Mouse (Mus musculus): ENCODE data around the gene Ubqln1. TPM values are rescaled to one million over a fixed set of nuclear protein-coding genes. Genes with fewer than 3 reads are reported as not detected.
A peak's percentile ranks its signal among the peaks of the same experiment; 100 is the strongest.

Ubqln1 gene
- polyA plus RNA-seq, 1 experiment from 2014 or later: 71.6 TPM

DNA sequence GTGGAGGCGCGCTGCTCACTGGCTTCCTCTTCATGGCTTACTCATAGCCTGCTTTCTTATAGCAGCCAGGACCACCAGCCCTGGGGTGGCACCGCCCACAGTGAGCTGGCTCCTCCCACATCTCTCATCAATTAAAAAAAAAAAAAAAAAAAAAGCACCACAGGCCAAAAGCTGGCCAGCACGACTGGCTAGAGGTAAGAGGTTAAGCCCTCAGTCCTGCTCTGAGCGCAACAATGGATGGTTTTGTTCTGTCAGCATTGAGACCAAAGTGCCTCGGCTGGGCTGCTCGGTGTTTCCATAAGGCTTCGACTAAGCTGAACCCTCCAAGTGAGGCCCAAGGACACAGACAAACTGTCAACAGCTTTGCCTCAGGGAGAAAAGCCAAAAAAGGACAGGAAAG is 10.2 kb upstream of the Ubqln1 start:
- H3K36me3 ChIP-seq (ENCODE audit: control insufficient read depth, insufficient read depth, low read length): no peaks in the 10 kb centered on the region
- WGBS (ENCODE audit: insufficient replicate concordance): 73% methylated on average over 8 of the region's 8 CpGs
- H3K27me3 ChIP-seq (ENCODE audit: control insufficient read depth, insufficient read depth, low read length): no peaks in the 10 kb centered on the region
- no peak for ATAC-seq (replicated peaks; ENCODE audit: insufficient number of reproducible peaks, low FRiP score, low TSS enrichment)
- H3K4me2 ChIP-seq: no peak overlapping the region
- H3K9ac ChIP-seq (ENCODE audit: low read depth, low read length): no peak overlapping the region
- no peak overlapping the region for H3K4me3 ChIP-seq (ENCODE audit: low read depth, low read length)
- H3K9me3 ChIP-seq (replicated peaks; ENCODE audit: control insufficient read depth, low read length): no peaks in the 10 kb centered on the region
- no peak overlapping the region for H3K27ac ChIP-seq (ENCODE audit: low read depth, low read length)
- H3K4me1 ChIP-seq (ENCODE audit: control insufficient read depth, insufficient read depth, low read length): no peaks in the 10 kb centered on the region

DNA sequence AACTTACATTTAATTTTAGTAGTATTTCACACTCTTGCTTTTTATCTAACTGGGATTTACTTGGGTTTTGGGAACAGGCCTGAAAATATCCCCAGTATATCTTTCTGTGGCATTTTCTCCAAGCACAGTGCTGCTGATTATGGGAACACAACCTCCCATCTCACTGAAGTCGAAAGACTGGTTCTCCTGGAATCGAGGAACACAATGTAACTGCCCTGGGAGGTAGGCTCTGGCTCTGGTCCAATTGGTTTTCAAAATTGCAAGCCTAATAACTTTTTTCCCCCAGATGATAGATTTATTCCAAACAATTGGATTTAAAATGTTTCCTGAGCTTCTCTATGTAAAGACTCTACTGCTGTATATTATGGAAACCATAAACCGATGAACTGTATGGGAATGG is 4.8 kb upstream of the Ubqln1 start:
- no peak overlapping the region for H3K4me2 ChIP-seq
- H3K4me1 ChIP-seq (ENCODE audit: control insufficient read depth, insufficient read depth, low read length): peaks cover 6% of the 10 kb centered on the region; the same call in 1 of the 2 replicates
- no peak overlapping the region for H3K9ac ChIP-seq (ENCODE audit: low read depth, low read length)
- H3K9me3 ChIP-seq (replicated peaks; ENCODE audit: control insufficient read depth, low read length): no peaks in the 10 kb centered on the region
- no peaks in the 10 kb centered on the region for H3K27me3 ChIP-seq (ENCODE audit: control insufficient read depth, insufficient read depth, low read length)
- no peak for ATAC-seq (replicated peaks; ENCODE audit: insufficient number of reproducible peaks, low FRiP score, low TSS enrichment)
- H3K36me3 ChIP-seq (ENCODE audit: control insufficient read depth, insufficient read depth, low read length): no peaks in the 10 kb centered on the region
- H3K4me3 ChIP-seq (ENCODE audit: low read depth, low read length): no peak overlapping the region
- no peak overlapping the region for H3K27ac ChIP-seq (ENCODE audit: low read depth, low read length)
- WGBS (ENCODE audit: insufficient replicate concordance): 78% methylated on average over 3 of the region's 3 CpGs

DNA sequence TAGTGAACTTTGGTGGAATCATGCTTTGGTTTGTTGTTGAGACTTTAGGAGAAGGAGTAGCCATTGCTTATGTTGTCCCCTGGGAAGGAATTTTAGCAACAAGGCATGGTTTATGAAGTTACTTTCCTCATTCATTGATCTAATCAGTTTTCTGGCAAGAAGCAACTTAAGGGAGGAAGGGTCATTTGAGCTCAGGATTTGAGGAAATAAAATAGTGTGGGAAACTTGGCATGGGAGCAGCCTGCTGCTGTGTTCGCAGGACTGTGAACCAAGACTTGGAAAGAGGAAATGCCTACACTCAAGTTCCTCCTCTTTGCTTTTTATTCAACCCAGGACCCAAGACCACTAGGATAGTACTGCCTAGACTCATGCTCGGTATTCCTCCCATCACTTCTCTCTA is 2.1 kb upstream of the Ubqln1 start:
- no peaks in the 10 kb centered on the region for H3K9me3 ChIP-seq (replicated peaks; ENCODE audit: control insufficient read depth, low read length)
- no peaks in the 10 kb centered on the region for H3K27me3 ChIP-seq (ENCODE audit: control insufficient read depth, insufficient read depth, low read length)
- no peak overlapping the region for H3K4me2 ChIP-seq
- H3K27ac ChIP-seq (ENCODE audit: low read depth, low read length): no peak overlapping the region
- no peak overlapping the region for H3K9ac ChIP-seq (ENCODE audit: low read depth, low read length)
- WGBS (ENCODE audit: insufficient replicate concordance): 80% methylated on average over 2 of the region's 2 CpGs
- H3K4me3 ChIP-seq (ENCODE audit: low read depth, low read length): no peak overlapping the region
- no peak for ATAC-seq (replicated peaks; ENCODE audit: insufficient number of reproducible peaks, low FRiP score, low TSS enrichment)
- H3K36me3 ChIP-seq (ENCODE audit: control insufficient read depth, insufficient read depth, low read length): no peaks in the 10 kb centered on the region
- peaks cover 21% of the 10 kb centered on the region for H3K4me1 ChIP-seq (ENCODE audit: control insufficient read depth, insufficient read depth, low read length)

DNA sequence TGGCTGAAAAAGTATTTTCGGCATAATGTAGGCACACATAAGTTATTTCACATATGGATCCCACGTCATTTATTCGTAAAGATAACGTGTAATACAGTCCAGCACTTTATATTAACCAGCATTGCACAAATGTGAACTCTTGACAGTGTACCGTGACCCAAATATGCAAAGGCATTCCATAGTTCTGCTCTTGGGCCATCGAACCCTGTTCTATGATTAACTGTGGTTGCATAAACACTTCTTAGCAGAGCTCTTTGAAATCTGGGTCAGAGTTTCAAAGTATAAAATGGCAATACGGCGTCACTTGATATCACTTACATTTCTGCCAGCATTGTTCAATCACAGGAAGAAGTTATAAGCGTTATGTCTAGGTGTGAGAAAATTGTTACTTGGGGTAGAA is 942 bp upstream of the Ubqln1 start:
- H3K4me3 ChIP-seq (ENCODE audit: low read depth, low read length): peak overlapping the region; percentile 100
- no peaks in the 10 kb centered on the region for H3K36me3 ChIP-seq (ENCODE audit: control insufficient read depth, insufficient read depth, low read length)
- H3K27ac ChIP-seq (ENCODE audit: low read depth, low read length): no peak overlapping the region
- 85% methylated on average over 9 of the region's 9 CpGs for WGBS (ENCODE audit: insufficient replicate concordance)
- no peaks in the 10 kb centered on the region for H3K9me3 ChIP-seq (replicated peaks; ENCODE audit: control insufficient read depth, low read length)
- H3K27me3 ChIP-seq (ENCODE audit: control insufficient read depth, insufficient read depth, low read length): no peaks in the 10 kb centered on the region
- peak overlapping the region; percentile 98; the same call in 1 of the 2 replicates for H3K9ac ChIP-seq (ENCODE audit: low read depth, low read length)
- no peak for ATAC-seq (replicated peaks; ENCODE audit: insufficient number of reproducible peaks, low FRiP score, low TSS enrichment)
- peaks cover 21% of the 10 kb centered on the region for H3K4me1 ChIP-seq (ENCODE audit: control insufficient read depth, insufficient read depth, low read length)
- H3K4me2 ChIP-seq: peak overlapping the region; percentile 94

DNA sequence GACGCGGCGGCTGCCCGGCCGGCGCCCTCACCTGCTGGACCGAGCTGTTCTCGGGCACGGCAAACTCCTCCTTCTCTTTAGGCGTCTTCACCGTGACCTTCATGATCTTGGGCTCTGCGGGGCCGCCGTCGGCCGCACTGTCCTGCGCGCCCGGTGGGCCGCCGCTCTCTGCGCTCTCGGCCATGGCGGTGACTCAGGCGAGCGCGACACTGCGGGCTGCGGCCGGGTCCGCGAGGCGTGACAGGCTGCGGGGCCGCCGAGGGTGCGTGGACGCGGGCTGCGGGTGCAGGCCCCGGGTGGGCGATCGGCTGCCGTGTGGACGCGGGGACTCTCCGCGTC is 231 bp downstream of the Ubqln1 start:
- no peaks in the 10 kb centered on the region for H3K27me3 ChIP-seq (ENCODE audit: control insufficient read depth, insufficient read depth, low read length)
- peak overlapping the region; percentile 98 for H3K9ac ChIP-seq (ENCODE audit: low read depth, low read length)
- ATAC-seq (replicated peaks; ENCODE audit: insufficient number of reproducible peaks, low FRiP score, low TSS enrichment): peak; percentile 73; the same call in 1 of the 2 replicates
- peaks cover 21% of the 10 kb centered on the region for H3K4me1 ChIP-seq (ENCODE audit: control insufficient read depth, insufficient read depth, low read length)
- H3K36me3 ChIP-seq (ENCODE audit: control insufficient read depth, insufficient read depth, low read length): no peaks in the 10 kb centered on the region
- peak overlapping the region; percentile 100 for H3K4me3 ChIP-seq (ENCODE audit: low read depth, low read length)
- no peaks in the 10 kb centered on the region for H3K9me3 ChIP-seq (replicated peaks; ENCODE audit: control insufficient read depth, low read length)
- peak overlapping the region; percentile 81 for H3K27ac ChIP-seq (ENCODE audit: low read depth, low read length)
- under 1% methylated on average over 48 of the region's 48 CpGs for WGBS (ENCODE audit: insufficient replicate concordance)
- peak overlapping the region; percentile 94 for H3K4me2 ChIP-seq

DNA sequence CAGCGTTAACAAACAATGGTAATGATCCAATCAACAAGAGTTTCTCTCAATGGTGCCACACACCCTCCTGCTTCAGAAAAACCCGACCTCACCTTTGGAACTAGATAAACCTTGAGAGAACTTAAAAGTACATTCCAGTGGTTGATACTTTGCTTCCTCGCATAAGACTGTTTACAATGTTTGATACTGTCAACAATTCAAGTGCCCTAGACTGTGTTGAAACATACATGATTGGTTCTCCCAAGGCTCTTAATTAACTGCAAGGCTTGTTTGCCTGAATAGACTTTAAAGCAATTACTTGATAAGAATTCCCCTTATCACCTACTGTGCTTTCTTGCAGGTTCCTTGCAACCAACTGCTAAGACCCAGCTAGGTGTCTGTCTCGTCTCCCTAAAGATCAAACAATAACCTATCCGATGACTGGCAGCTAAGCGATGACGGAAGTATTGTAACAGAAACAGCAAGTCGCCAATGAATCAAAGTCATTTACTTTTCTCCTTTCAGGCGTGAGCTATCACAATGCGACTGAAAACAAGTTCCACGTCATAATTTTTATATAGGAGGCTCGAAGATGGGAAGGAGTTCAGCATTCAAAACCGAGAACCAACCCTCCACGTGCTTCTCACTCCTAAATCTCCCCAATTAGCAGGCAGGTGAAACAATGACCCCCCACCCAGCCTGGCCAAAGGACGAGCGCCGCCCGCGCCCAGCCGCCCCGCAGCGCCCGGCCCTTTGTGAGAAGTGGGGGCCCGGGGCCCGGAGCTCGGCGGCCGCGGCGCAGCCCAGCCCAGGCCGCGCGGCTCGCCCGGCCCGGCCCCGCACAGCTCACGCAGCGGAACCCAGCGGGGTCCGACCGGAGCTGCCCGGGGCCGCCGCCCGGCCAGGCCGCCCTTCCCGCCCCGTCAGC is 854 bp downstream of the Ubqln1 start:
- Histone ChIP-seq H3K4me1 (ENCODE audit: control insufficient read depth, insufficient read depth, low read length) (peaks cover 21% of the 10 kb centered on the region), H3K9ac (ENCODE audit: low read depth, low read length) (peak overlapping the region; percentile 98), H3K9me3 (replicated peaks; ENCODE audit: control insufficient read depth, low read length) (no peaks in the 10 kb centered on the region), H3K4me2 (peak overlapping the region; percentile 94), H3K27me3 (ENCODE audit: control insufficient read depth, insufficient read depth, low read length) (no peaks in the 10 kb centered on the region), H3K4me3 (ENCODE audit: low read depth, low read length) (peak overlapping the region; percentile 100), H3K27ac (ENCODE audit: low read depth, low read length) (peak overlapping the region; percentile 81), H3K36me3 (ENCODE audit: control insufficient read depth, insufficient read depth, low read length) (no peaks in the 10 kb centered on the region)
- ATAC-seq (replicated peaks; ENCODE audit: insufficient number of reproducible peaks, low FRiP score, low TSS enrichment): peak; percentile 72
- 1% methylated on average over 42 of the region's 49 CpGs for WGBS (ENCODE audit: insufficient replicate concordance)

DNA sequence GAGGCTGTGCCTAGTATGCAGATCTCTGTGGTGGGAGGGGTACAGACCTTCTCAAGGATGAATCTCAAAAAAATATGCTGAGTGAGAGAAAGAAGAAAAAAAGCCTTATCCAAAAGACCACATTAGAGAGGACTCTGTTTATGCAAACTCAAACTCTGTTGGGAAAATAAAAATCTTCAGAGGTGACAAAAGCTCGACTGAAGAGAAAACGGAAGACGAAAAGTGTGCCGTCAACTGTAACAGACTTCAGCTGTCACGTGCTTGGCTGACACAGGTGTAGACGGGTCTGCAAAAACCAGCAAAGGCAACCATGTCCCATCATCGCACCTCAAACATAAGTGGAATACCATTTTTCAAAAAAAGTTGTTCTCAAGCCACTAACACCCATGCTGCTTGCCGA is 1.7 kb downstream of the Ubqln1 start:
- H3K4me1 ChIP-seq (ENCODE audit: control insufficient read depth, insufficient read depth, low read length): peaks cover 21% of the 10 kb centered on the region
- no peaks in the 10 kb centered on the region for H3K9me3 ChIP-seq (replicated peaks; ENCODE audit: control insufficient read depth, low read length)
- ATAC-seq (replicated peaks; ENCODE audit: insufficient number of reproducible peaks, low FRiP score, low TSS enrichment): no peak
- peak overlapping the region; percentile 94 for H3K4me2 ChIP-seq
- peak overlapping the region; percentile 100 for H3K4me3 ChIP-seq (ENCODE audit: low read depth, low read length)
- WGBS (ENCODE audit: insufficient replicate concordance): 54% methylated on average over 8 of the region's 8 CpGs
- no peaks in the 10 kb centered on the region for H3K36me3 ChIP-seq (ENCODE audit: control insufficient read depth, insufficient read depth, low read length)
- H3K27me3 ChIP-seq (ENCODE audit: control insufficient read depth, insufficient read depth, low read length): no peaks in the 10 kb centered on the region
- H3K9ac ChIP-seq (ENCODE audit: low read depth, low read length): peak overlapping the region; percentile 98; the same call in 1 of the 2 replicates
- no peak overlapping the region for H3K27ac ChIP-seq (ENCODE audit: low read depth, low read length)

DNA sequence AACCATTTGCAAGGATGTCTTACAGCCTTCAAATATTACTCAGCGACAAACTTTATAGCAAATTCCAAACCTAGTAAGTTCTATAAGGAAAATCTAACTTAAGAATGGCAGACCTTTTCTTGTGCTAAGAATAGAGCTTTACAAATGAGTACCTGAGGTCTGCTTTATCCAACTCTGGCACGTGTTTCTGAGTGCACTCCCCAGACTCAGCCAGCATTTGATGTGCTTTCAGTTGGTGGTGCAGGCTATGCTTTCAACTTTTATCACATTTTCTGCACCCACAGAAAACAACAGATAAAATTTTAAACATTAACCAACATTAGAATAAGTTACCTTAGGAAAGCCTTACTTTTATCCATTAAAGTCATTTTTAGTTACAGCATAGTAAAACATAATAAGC is 2.9 kb downstream of the Ubqln1 start:
- no peak overlapping the region for H3K27ac ChIP-seq (ENCODE audit: low read depth, low read length)
- no peaks in the 10 kb centered on the region for H3K36me3 ChIP-seq (ENCODE audit: control insufficient read depth, insufficient read depth, low read length)
- H3K9ac ChIP-seq (ENCODE audit: low read depth, low read length): no peak overlapping the region
- no peak overlapping the region for H3K4me2 ChIP-seq
- 79% methylated on average over 2 of the region's 2 CpGs for WGBS (ENCODE audit: insufficient replicate concordance)
- no peaks in the 10 kb centered on the region for H3K9me3 ChIP-seq (replicated peaks; ENCODE audit: control insufficient read depth, low read length)
- H3K4me1 ChIP-seq (ENCODE audit: control insufficient read depth, insufficient read depth, low read length): peaks cover 21% of the 10 kb centered on the region
- no peak overlapping the region for H3K4me3 ChIP-seq (ENCODE audit: low read depth, low read length)
- H3K27me3 ChIP-seq (ENCODE audit: control insufficient read depth, insufficient read depth, low read length): no peaks in the 10 kb centered on the region
- no peak for ATAC-seq (replicated peaks; ENCODE audit: insufficient number of reproducible peaks, low FRiP score, low TSS enrichment)

DNA sequence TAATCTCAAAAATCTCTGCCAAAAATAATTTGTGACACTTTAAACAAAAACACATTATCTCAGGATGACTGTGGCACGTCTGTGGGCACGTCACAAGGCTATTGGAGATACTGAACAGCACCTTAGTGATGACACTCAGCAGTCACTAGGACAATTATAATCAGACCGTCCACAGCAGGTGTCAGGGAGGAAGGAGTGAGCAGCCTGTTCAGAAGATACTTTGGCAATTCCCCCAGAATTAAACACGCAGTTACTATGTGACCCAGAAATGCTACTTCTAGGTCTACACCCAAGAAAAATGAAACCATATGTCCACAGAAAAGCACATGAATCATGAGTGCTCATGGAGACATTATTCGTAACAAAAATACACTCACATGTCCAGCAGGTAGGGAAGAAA is 5.0 kb downstream of the Ubqln1 start:
- no peak overlapping the region for H3K27ac ChIP-seq (ENCODE audit: low read depth, low read length)
- no peak for ATAC-seq (replicated peaks; ENCODE audit: insufficient number of reproducible peaks, low FRiP score, low TSS enrichment)
- no peaks in the 10 kb centered on the region for H3K9me3 ChIP-seq (replicated peaks; ENCODE audit: control insufficient read depth, low read length)
- H3K36me3 ChIP-seq (ENCODE audit: control insufficient read depth, insufficient read depth, low read length): no peaks in the 10 kb centered on the region
- H3K4me2 ChIP-seq: no peak overlapping the region
- H3K4me3 ChIP-seq (ENCODE audit: low read depth, low read length): no peak overlapping the region
- H3K4me1 ChIP-seq (ENCODE audit: control insufficient read depth, insufficient read depth, low read length): peaks cover 15% of the 10 kb centered on the region
- no peak overlapping the region for H3K9ac ChIP-seq (ENCODE audit: low read depth, low read length)
- no peaks in the 10 kb centered on the region for H3K27me3 ChIP-seq (ENCODE audit: control insufficient read depth, insufficient read depth, low read length)
- 71% methylated on average over 5 of the region's 5 CpGs for WGBS (ENCODE audit: insufficient replicate concordance)
